Mouse (Mus musculus) urinary bladder, postnatal 36 days (tissue): ENCODE results near the gene Arhgap15.

Experiments used
- DNase-seq, 2 experiments: peaks; one replicate each; pipeline ENCODE4 v3.0.0; 2022; ENCODE audit warnings: low spot score in 2 of 2, mixed read lengths in 1 of 2

Gene Arhgap15

DNA sequence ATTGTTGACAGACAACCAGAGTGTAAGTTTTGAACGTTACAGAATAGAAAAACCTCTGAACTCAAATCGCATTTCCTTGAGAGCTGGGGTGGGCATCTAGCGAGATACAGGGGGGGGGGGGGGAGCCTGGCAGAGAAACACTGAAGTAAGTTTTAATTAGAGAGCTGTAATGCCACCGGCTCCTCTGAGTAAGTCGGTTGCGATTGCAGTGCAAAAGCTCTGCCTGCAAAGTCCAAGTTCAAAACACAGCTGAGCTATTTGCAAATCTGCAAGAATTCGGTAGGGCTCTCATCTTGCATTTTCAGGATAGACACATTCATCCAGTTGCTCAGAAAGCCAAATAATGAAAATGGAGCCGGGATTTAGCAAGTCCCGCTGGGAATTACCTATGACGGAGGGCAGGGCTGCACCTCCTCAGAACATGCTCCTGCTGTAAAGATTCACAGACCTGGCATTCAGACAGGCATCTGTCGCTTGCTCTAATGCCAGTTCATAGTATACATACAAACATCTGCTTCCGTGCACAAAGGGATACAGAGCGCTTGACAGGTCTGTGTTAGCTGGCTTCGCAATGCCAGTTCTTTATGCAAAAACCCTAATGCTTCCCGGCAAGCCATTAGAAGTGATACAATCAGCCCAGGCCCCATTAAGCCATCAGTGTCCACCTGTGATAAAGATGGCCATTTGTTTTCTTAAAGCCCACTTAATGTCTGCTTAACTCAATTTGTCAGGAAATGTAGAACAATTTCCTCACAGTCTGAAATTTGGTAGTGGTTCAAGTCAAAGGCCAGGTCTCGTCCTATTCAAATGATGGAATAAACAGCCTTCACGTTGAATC, 556.6 kb downstream of the Arhgap15 start:
- DNase-seq = no peak

DNA sequence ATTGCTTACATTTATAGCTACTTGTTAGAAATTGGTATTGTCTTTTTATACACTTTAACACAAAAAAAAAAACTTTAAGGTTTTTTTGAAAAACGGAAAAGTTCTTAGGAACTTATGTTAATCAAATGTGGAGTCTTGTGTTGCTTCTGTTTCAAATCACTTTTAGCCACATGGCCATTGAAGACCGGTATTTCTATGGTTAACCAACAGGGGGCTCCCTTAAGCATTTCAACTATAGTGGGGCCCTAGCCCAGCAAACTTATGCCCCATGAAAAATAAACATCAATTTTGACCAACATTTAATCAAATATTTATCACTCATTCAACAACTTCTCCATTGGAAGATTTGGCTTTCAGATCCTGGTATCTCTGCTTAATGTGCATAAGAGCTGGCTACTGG, 557.5 kb downstream of the Arhgap15 start:
- DNase-seq = no peak

DNA sequence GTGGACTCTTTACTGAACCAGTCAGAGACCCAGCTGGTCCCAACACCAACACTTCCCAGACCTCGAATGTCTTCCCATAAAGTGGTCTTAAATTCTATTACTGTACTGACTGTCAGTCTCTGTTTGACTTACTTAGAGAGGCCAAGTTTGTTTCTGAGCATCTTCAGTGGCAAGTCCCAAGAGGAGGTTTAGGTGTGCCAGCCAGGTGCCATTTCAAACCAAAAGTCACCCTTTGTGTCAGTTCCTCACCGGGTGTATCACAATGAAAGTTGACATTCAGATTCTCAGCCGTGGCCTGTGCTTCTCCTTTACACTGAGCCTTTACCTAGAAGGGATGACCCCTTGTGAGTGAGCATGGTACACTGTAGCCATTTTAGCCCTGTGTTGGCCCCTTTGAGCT, 560.5 kb downstream of the Arhgap15 start:
- DNase-seq = no peak

GRCm38 (mm10) chr2:44309556-44309955, 560.9 kb downstream of the Arhgap15 start:
- DNase-seq = no peak

DNA sequence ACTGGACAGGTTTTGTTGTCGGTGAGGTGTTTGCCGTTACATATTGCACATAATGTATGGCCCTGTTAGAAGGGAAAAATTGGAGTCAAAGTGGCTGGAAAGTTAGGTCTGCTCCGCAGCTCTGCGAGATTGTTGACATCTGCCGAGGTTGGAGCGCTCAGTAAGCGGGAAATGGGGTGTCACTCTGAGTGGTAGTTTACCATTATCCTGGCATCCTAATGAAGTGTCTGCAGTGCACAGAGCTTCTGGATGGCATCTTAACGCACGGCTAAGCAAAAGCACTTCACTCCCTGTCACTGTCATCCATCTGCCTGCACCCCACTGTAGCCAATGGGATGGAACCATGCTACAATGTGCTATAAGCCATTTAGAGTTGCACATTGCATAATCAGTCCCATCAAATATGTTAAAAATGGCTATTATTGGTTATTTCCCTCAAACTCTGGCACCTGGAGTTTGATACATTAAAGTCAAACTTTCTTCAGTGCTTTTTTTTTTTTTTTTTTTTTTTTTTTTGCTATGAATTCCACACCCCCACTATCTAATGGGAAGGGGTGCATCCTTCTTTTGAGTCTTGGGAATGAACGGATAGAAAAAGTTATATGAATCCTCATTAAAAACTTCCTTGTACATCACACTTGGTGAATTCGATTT, 561.6 kb downstream of the Arhgap15 start:
- DNase-seq = no peak

DNA sequence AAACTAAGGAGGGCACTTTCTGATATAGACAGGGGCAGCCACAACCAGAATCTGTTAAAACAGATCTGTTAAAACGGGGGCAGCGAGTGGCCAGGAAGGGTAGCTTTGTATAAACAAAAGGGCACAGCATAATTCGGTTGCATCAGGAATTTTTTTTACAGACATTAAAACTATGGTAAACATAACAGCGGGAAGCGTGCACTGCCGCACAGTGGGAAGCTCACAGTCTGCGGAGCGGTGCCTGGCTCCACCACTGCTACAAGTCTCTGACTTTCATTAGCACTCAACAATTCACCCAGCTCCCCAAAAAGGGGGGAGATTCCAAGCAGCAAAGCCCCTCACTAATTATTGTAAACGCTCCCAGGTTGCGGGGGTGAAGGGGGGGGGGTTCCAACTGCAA, 562.6 kb downstream of the Arhgap15 start:
- DNase-seq = no peak

- DNase-seq = no peak
Measured at GRCm38 (mm10) chr2:44313573-44313972, 564.9 kb downstream of the Arhgap15 start.

DNA sequence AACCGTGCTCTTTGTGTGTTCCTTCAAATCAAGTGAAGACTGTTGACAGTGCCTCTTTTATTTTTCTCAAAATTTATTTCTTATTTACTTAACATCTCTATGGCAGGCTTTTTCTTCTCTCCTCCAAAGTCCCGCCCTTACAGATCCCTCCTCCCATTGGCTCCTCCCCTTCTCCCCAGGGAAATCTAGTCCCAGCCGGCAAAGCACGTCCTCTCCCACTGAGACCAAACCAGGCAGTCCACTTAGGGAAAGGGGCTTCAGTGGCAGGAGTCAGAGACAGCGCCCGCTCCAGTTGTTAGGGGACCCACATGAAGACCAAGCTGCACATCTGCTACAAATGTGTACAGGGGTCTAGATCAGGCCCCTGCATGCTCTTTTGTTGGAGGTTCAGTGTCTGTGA, 569.8 kb downstream of the Arhgap15 start:
- DNase-seq = peak; percentile 26 to 46

DNA sequence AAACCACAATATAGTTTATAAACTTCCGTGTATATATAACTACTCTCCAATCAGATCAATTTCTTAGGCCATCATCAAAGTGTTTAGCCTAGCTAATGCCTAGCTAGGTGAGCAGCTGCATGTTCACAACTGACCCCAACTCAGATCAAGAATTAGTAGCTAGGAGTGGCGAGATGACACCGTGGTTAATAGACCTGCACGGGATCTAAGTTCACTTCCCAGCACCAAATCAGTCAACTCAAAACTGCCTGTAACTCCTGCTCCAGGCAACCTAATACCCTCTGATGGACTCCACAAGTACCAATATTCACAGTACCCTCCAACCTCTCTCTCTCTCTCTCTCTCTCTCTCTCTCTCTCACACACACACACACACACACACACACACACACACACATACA, 570.9 kb downstream of the Arhgap15 start:
- DNase-seq = no peak

- no peak for DNase-seq
Measured at GRCm38 (mm10) chr2:44323813-44324212, 575.2 kb downstream of the Arhgap15 start.

- DNase-seq = no peak
Measured at GRCm38 (mm10) chr2:44333295-44333694, 584.7 kb downstream of the Arhgap15 start.

- no peak for DNase-seq
Measured at GRCm38 (mm10) chr2:44334006-44334405, 585.4 kb downstream of the Arhgap15 start.

DNA sequence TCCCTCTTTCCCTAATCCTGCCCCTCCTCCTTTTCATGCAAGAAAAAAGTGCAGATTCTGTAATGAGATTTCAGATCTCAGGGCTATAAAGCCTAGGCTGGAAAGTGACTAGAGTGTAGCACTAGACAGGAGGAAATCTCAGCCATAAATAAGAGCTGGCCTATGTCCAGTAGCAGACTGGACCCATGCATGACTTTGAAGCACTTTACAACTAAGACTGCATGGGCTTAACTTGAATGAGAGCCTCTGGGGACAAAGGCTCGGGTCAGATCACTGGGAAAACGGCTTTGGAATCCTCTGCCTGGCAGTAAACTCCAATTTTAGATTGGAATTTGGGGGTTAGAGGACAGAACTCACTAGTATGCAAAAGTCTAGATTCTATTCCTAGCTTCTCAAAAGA, 585.9 kb downstream of the Arhgap15 start:
- no peak for DNase-seq

GRCm38 (mm10) chr2:44336720-44337354, 588.2 kb downstream of the Arhgap15 start:
- no peak for DNase-seq

GRCm38 (mm10) chr2:44338467-44338866, 589.8 kb downstream of the Arhgap15 start:
- DNase-seq = no peak

DNA sequence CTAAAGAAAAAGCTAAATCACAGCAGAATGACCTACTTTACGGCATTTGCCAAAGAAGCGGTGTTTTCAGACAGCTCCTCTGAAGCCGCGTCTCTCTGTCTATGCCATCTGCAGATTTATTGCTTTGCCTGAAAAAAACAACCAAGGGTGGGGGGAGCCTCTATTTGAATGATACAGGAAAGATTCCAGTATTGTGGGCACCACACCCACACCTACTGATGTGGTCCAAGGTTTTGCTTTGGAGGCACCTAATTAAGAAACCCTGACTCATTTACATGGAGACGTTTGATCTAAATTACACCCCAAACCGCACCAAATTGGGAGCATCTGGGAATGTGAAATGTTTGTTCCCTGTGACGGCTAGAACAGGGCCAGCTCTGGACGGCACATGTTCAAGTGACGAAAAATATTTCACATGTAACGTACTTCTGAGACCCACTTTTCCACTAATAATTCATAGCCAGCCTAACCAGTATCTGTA, 592.5 kb downstream of the Arhgap15 start:
- DNase-seq = no peak

DNA sequence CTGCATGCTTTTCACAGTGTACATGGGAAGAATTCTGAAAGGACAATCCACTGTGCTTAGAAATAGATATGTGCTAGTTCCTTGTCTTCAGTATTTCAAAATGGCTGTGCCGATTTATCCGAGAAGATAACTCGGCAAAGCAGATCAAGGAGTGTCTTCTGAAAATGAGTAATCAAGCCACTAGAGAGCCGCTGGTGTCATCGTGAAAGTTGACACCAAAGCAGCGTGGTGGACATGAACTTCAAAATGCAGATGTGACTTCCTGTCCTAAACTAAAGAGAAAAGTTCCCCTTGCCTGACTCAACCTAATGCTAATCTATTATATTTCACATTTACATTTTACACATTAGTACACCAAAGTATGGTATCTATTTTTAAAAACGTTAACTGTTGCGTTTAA, 596.2 kb downstream of the Arhgap15 start:
- no peak for DNase-seq

GRCm38 (mm10) chr2:44345325-44345945, 596.8 kb downstream of the Arhgap15 start:
- no peak for DNase-seq

- DNase-seq = no peak
Measured at GRCm38 (mm10) chr2:44346184-44346583, 597.6 kb downstream of the Arhgap15 start.

DNA sequence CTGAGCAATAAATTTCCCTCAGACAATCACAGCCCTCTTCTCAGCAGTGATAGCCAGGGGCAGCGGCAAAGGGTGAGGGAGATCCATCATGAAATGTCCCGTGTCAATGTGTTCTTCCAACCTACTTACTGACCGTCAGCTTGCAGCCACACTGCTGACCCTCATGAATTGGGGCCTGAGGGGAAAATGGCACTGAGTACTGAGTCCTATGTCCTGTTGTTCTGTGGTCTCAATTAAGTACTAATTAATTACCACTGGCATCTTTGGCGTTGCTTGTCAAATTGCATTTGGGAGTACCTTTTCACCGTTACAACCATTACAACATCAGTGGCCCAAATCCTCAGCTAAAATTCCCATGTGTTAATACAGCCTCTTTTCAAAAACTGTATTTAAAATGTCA, 599.2 kb downstream of the Arhgap15 start:
- DNase-seq = no peak

GRCm38 (mm10) chr2:44349101-44349500, 600.5 kb downstream of the Arhgap15 start:
- no peak for DNase-seq

DNA sequence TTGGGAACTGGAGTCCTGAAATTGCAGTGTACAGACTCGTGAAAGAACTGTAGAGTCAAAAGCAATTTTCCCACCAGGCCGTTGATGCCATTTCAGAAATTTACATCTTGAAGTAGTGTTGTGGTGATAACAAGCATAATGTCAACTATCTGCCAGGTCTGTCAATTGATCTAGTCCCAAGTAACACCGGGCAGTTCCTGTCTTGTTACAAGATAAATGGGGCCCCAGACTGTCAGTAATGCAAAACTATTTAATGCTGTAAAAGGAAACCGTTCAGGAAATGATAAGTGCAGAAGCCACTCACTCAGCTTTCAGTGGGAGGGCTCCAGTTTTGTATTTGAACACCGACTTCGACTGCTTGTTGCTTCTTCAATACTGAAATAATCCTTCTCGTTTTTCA, 604.3 kb downstream of the Arhgap15 start:
- no peak for DNase-seq
